Mouse (Mus musculus) cerebellum, adult 2 months (tissue): ENCODE data around the gene Ttll11.

Source experiments
- CTCF ChIP-seq: fragments of 200-500 bp; IDR thresholded peaks from 2 replicates; pipeline ENCODE4 v1.5.1; 2011; ENCODE audit warnings: low read depth, mild to moderate bottlenecking, control low read depth, low read length, moderate library complexity, borderline replicate concordance; ENCODE audit not compliant: insufficient read depth
- POLR2A ChIP-seq: fragments of 200-500 bp; IDR thresholded peaks from 2 replicates; pipeline ENCODE4 v1.6.1; 2011; ENCODE audit warnings: low read length, control low read depth, borderline replicate concordance; ENCODE audit not compliant: insufficient read depth

- TF ChIP-seq CTCF (no peak), POLR2A (no peak)
Observed at GRCm38 (mm10) chr2:35965883-35966513, 13.7 kb downstream of the Ttll11 start.
